Comparison of ENCODE assay signal across 8 mouse cellular contexts in the genomic region with DNA sequence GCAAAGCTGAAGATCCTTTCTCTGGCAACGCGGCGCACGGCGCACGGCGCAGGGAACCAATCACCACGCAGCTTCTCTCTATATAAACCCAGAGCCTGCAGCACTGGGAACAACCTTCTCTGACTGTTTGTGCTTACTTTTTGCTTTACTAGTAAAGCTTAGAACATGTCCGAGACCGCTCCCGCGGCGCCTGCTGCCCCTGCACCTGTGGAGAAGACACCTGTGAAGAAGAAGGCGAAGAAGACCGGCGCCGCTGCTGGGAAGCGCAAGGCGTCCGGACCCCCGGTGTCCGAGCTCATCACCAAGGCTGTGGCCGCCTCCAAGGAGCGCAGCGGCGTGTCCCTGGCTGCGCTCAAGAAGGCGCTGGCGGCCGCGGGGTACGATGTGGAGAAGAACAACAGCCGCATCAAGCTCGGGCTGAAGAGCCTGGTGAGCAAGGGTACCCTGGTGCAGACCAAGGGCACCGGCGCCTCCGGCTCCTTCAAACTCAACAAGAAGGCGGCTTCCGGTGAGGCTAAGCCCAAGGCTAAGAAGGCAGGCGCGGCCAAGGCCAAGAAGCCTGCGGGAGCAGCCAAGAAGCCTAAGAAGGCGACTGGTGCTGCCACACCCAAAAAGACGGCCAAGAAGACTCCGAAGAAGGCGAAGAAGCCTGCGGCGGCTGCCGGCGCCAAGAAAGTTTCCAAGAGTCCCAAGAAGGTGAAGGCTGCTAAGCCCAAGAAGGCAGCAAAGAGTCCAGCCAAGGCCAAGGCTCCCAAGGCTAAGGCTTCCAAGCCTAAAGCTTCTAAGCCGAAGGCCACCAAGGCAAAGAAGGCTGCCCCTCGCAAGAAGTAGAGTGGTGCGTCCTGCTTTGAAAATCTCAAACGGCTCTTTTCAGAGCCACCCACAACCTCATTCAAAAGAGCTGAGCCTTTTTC. TPM values are rescaled to one million over a fixed set of nuclear protein-coding genes. Genes with fewer than 3 reads are reported as not detected.
DNase-seq lines count a peak whose midpoint lies in the region; ATAC-seq and TF ChIP-seq lines count a peak whose summit lies in the region.

No protein-coding gene starts in this region.

- under 1% methylated on average over 54 of the region's 54 CpGs for WGBS in forebrain, embryonic 15.5 days

- H3K4me2 ChIP-seq in forebrain, embryonic 15.5 days (replicated peaks) = peak overlapping the region; percentile 99

- H3K27ac ChIP-seq in ES-E14 (ENCODE audit: insufficient read depth, low read depth, low read length, poor library complexity, severe bottlenecking) = peak overlapping the region; percentile 90
- H3K27ac ChIP-seq in forebrain, embryonic 15.5 days (replicated peaks) = peak overlapping the region; percentile 97

- peak overlapping the region; percentile 52 to 54 for H3K4me3 ChIP-seq in ES-E14 (ENCODE audit: insufficient read depth in 1 of 2, low read depth in 1 of 2, low read length in 2 of 2, poor library complexity in 1 of 2, severe bottlenecking in 1 of 2)
- peak overlapping the region; percentile 57 for H3K4me3 ChIP-seq in forebrain, embryonic 15.5 days

- in situ Hi-C loops in ES-E14 (cut with MboI; ENCODE audit: low sequenced_read_pairs in 2 of 2, unreplicated experiment in 2 of 2) = loop anchor here (10.0 to 25.0 kb wide), 3 partner anchors 190 to 1818 kb away; a partner anchor contains a TSS

- no peaks in the 10 kb centered on the region for H3K27me3 ChIP-seq in forebrain, embryonic 15.5 days

- peak overlapping the region; percentile 74 for H3K9ac ChIP-seq in ES-E14 (ENCODE audit: insufficient read depth, low read depth, low read length, poor library complexity, severe bottlenecking)
- peak overlapping the region; percentile 78 for H3K9ac ChIP-seq in forebrain, embryonic 15.5 days (replicated peaks)

- no peaks in the 10 kb centered on the region for H3K9me3 ChIP-seq in ES-E14 (ENCODE audit: control insufficient read depth, insufficient read depth, low read depth, low read length)
- H3K9me3 ChIP-seq in forebrain, embryonic 15.5 days = no peaks in the 10 kb centered on the region

- peak; percentile 87 for ATAC-seq in forebrain, embryonic 15.5 days (replicated peaks)

- no peak for DNase-seq in ES-E14 (ENCODE audit: low read depth, low spot score)
- DNase-seq in cerebellum, adult 11 months = peak; percentile 65
- peak; percentile 75 for DNase-seq in heart, postnatal 4 days
- DNase-seq in layer of hippocampus, postnatal 14 days (ENCODE audit: low spot score in 2 of 2) = peak; percentile 68 to 73
- peak; percentile 70 for DNase-seq in lung, postnatal 14 days
- peak; percentile 66 for DNase-seq in ovary, postnatal 14 days (ENCODE audit: low spot score)
- DNase-seq in thymus, postnatal 25 days = peak; percentile 92

- H3K4me1 ChIP-seq in ES-E14 (ENCODE audit: control insufficient read depth in 2 of 2, insufficient read depth in 2 of 2, low read length in 2 of 2, poor library complexity in 1 of 2) = 0 out of 4 replicates have a peak, but pooled peaks cover 0 to 2% of the 10 kb centered on the region in 2 experiments
- H3K4me1 ChIP-seq in forebrain, embryonic 15.5 days = peaks cover 37% of the 10 kb centered on the region

- no peaks in the 10 kb centered on the region for H3K36me3 ChIP-seq in ES-E14 (ENCODE audit: control insufficient read depth, insufficient read depth, low read length, poor library complexity, severe bottlenecking)
- H3K36me3 ChIP-seq in forebrain, embryonic 15.5 days = no peaks in the 10 kb centered on the region

TF ChIP-seq in ES-E14, 5 proteins besides CTCF, POLR2A, EP300 and RAD21:
- TF ChIP-seq ZC3H11A (IDR thresholded peaks at IDR 0.05; ENCODE audit: borderline replicate concordance, low read depth, low read length) (no peak), ZNF384 (IDR thresholded peaks at IDR 0.05; ENCODE audit: low read depth, low read length) (no peak), HCFC1 (IDR thresholded peaks at IDR 0.05; ENCODE audit: borderline replicate concordance, insufficient read depth, low read length) (no peak; the same call in 1 of the 2 replicates), MAFK (IDR thresholded peaks at IDR 0.05; ENCODE audit: insufficient read depth, low read depth, low read length) (no peak), CHD2 (IDR thresholded peaks at IDR 0.05; ENCODE audit: low read depth, low read length) (no peak)

RNA-seq across cellular contexts. Expression of a gene that starts 2.1 kb away (rescaled TPM):
- total RNA-seq in ES-E14 (2012; rRNA removed) = 68.4 and 97.6 TPM in 2 replicates
- 0.23 and 0.25 TPM in 2 replicates for polyA plus RNA-seq in forebrain, embryonic 15.5 days (2015; fragmentation: Nextera tagmentation; extraction: Ambion mirVana)
- total RNA-seq in heart, postnatal 4 days (2021) = 10 to 100 TPM; 40.0 to 43.0 TPM
- total RNA-seq in layer of hippocampus, postnatal 14 days (2021) = 1 to 10 TPM; 4.6 to 4.8 TPM

RNA-seq across cellular contexts. Expression of a gene that starts 3.7 kb away (rescaled TPM):
- 1,886 and 2,172 TPM in 2 replicates for total RNA-seq in ES-E14 (2012; rRNA removed)
- polyA plus RNA-seq in forebrain, embryonic 15.5 days (2015; fragmentation: Nextera tagmentation; extraction: Ambion mirVana) = 0.70 and 0.73 TPM in 2 replicates
- total RNA-seq in heart, postnatal 4 days (2021) = 100 to 1,000 TPM; 802 to 855 TPM
- 100 to 1,000 TPM; 122 to 142 TPM for total RNA-seq in layer of hippocampus, postnatal 14 days (2021)

RNA-seq across cellular contexts. Expression of a gene that starts 7.0 kb away (rescaled TPM):
- total RNA-seq in ES-E14 (2012; rRNA removed) = 792 and 864 TPM in 2 replicates
- 2.6 and 2.7 TPM in 2 replicates for polyA plus RNA-seq in forebrain, embryonic 15.5 days (2015; fragmentation: Nextera tagmentation; extraction: Ambion mirVana)
- total RNA-seq in heart, postnatal 4 days (2021) = 100 to 1,000 TPM; 299 to 323 TPM
- total RNA-seq in layer of hippocampus, postnatal 14 days (2021) = 10 to 100 TPM; 60.0 to 69.0 TPM

RNA-seq across cellular contexts. Expression of a gene that starts 11.3 kb away (rescaled TPM):
- total RNA-seq in ES-E14 (2012; rRNA removed) = 245 and 289 TPM in 2 replicates
- 0.46 and 0.94 TPM in 2 replicates for polyA plus RNA-seq in forebrain, embryonic 15.5 days (2015; fragmentation: Nextera tagmentation; extraction: Ambion mirVana)
- total RNA-seq in heart, postnatal 4 days (2021) = 100 to 1,000 TPM; 121 to 128 TPM
- 10 to 100 TPM; 19.7 to 24.2 TPM for total RNA-seq in layer of hippocampus, postnatal 14 days (2021)

RNA-seq across cellular contexts. Expression of a gene that starts 12.0 kb away (rescaled TPM):
- total RNA-seq in ES-E14 (2012; rRNA removed) = 98.5 and 146 TPM in 2 replicates
- polyA plus RNA-seq in forebrain, embryonic 15.5 days (2015; fragmentation: Nextera tagmentation; extraction: Ambion mirVana) = 0.37 and 0.59 TPM in 2 replicates
- 10 to 100 TPM; 23.5 to 23.8 TPM for total RNA-seq in heart, postnatal 4 days (2021)
- total RNA-seq in layer of hippocampus, postnatal 14 days (2021) = 1 to 10 TPM; 1.2 to 1.9 TPM

Comparison
In these comparisons a context has a peak if more than half of its experiments do, and no peak if none do; other contexts are left out.
1. RNA of a gene that starts 2.1 kb away (total RNA-seq): 68.4 to 97.6 TPM in ES-E14 and 40.0 to 43.0 TPM in heart, postnatal 4 days; 4.6 to 4.8 TPM in layer of hippocampus, postnatal 14 days; every median in the first group is over 4 times any median in the second.
2. RNA of a gene that starts 3.7 kb away (total RNA-seq): 1,886 to 2,172 TPM in ES-E14 and 802 to 855 TPM in heart, postnatal 4 days; 122 to 142 TPM in layer of hippocampus, postnatal 14 days; every median in the first group is over 4 times any median in the second.
3. RNA of a gene that starts 7.0 kb away (total RNA-seq): 792 to 864 TPM in ES-E14 and 299 to 323 TPM in heart, postnatal 4 days; 60.0 to 69.0 TPM in layer of hippocampus, postnatal 14 days; every median in the first group is over 4 times any median in the second.